Mouse (Mus musculus) skeletal muscle tissue, adult 2 months (tissue): ENCODE results near the gene Gldc.

ENCODE experiments used
- DNase-seq: peaks from one replicate; pipeline ENCODE4 v3.0.0-alpha.2; 2012; ENCODE audit warnings: low read depth, low spot score

The Gldc gene

DNA sequence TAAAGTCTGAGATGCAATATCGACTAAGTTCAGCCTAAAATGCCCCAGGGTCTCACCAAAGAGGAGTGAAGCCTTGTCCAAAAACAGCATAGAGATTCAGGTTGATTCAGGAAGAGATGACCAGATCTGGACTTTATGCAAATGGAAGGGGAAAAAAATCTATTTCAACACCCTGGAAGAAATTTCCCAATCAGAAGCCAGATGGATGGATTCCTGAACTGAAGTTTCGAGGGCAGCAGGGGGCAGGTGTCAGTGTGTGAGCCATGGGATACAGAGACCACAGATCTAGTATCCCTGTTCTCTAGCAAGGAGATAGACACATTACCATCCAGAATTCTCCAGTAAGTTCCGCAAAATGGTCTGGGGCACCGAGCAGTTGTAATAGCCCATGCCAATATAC lies 17.0 kb downstream of the Gldc start:
- DNase-seq: no peak

GRCm38 (mm10) chr19:30157031-30157687 lies 18.1 kb downstream of the Gldc start:
- DNase-seq: no peak

DNA sequence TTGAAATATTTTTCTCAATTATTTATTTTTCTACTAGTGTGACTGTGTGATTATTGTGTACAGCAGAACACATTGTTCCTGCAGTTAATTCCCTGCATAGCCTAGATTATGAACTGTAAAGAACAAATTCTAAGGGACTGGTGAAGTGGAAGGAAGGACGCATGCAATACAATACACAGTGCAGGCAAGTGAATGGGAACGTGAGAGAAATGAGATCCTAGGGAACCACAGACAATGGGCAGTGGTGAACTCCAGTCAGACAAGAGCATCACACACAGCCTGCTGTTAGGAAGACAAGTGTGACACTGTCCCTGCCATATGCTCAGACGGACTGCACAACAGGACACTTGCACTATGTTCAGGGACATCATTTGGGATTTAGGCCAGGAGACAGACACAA lies 21.5 kb downstream of the Gldc start:
- DNase-seq: no peak

GRCm38 (mm10) chr19:30151290-30151689 lies 23.9 kb downstream of the Gldc start:
- DNase-seq: peak; percentile 5

DNA sequence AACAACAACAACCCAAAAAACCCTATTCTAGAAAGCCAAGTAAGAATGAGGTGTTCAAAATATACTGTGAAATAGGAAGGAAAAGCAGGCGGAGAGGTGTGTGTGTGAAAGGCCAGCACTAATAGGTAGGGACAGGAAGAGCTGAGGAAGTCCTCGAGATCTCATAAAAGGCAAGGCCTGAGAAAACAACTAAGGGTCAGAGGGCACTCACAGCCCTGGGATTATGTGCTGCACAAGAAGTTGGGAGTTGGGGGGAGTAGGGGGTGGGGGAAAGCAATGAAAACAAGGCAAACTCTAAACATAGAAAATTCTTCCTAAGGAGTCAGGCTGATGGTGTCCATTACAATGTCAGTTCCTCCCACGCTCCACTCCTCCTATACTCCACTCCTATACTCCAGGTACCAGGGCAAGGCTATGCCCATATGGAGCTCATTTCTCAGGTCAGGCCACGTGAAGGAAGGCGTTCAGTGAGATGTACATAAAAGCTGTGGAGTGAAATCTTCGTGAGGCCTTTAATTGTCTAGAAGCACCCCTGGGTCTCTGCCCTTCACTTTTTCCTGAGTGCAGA lies 25.9 kb downstream of the Gldc start:
- DNase-seq: no peak

DNA sequence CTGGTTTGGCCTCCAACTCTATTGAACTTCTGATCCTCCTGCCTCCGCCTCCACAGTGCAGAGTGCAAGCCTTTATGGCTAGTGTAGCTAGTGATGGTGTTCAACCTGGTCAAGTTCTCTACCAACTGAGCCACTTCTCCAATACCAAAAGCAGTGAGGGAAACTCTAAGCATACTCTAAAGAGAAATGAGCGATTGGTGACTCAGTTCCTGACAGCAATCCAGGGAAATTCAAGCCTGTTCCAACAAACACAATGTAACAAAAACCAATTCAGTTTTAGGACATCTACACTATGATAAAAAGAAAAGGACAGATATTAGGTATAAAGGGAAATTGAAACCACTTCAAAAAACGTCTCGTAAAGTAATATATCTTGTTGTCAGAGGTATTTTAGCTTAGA lies 27.9 kb downstream of the Gldc start:
- no peak for DNase-seq

DNA sequence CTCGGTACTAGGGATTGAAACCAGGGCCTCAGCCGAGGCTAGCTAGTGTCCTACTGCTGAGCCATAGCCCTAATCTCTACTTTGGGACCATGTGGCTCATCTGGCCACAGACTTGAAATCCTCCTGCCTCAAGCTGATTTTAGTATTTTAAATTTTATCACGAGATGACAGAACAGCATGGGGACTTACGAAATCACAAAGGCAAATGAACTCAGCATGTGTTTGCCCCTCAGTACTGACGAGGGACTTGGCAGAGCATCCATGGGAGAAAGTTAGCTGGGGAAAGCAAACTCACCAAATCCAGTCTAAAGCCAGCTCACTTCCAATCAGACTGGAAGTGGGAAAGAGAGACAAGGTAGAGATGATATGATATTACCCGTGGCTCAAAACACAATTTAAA lies 28.5 kb downstream of the Gldc start:
- DNase-seq: peak; percentile 8

GRCm38 (mm10) chr19:30145106-30145505 lies 30.1 kb downstream of the Gldc start:
- no peak for DNase-seq

DNA sequence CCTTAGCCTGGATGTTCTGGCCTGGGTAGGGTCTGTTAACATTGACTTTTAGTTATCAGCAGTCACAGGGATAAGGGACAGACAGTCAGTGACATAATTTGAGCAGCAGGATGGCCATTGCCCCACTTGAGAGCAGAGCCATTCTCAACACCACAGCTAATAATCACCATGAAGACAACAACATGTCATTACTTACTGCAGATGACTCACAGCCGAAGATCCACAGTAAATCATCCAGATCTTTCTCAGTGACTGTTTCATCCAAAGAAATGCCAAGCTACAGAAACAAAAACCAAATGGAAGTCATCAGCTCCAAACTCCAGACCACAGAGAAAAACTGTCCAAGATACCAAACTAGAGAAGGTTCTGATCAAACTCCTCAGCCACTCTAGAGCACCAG lies 38.9 kb downstream of the Gldc start:
- DNase-seq: no peak

- DNase-seq: no peak
Observed at GRCm38 (mm10) chr19:30128177-30128576, 47.1 kb downstream of the Gldc start.

DNA sequence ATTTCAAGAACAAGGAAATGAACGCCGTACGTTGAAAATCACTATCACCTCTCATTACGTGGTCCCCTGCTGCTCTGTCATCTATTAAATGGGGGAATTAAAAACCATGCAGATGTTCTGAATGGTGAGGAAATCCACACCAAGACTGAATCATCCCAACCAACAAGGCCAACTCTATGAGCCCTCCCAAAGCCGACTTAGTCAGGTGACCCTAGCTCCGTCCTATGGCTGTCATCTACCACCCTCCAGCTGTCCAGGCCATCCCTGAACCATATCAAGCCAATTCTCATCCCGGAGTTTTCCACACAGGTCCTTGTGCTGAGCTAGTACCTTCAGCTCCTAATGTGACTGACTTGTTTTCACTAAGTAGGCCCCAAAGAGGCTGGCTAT lies 49.6 kb downstream of the Gldc start:
- DNase-seq: no peak

GRCm38 (mm10) chr19:30124999-30125669 lies 50.1 kb downstream of the Gldc start:
- DNase-seq: no peak

DNA sequence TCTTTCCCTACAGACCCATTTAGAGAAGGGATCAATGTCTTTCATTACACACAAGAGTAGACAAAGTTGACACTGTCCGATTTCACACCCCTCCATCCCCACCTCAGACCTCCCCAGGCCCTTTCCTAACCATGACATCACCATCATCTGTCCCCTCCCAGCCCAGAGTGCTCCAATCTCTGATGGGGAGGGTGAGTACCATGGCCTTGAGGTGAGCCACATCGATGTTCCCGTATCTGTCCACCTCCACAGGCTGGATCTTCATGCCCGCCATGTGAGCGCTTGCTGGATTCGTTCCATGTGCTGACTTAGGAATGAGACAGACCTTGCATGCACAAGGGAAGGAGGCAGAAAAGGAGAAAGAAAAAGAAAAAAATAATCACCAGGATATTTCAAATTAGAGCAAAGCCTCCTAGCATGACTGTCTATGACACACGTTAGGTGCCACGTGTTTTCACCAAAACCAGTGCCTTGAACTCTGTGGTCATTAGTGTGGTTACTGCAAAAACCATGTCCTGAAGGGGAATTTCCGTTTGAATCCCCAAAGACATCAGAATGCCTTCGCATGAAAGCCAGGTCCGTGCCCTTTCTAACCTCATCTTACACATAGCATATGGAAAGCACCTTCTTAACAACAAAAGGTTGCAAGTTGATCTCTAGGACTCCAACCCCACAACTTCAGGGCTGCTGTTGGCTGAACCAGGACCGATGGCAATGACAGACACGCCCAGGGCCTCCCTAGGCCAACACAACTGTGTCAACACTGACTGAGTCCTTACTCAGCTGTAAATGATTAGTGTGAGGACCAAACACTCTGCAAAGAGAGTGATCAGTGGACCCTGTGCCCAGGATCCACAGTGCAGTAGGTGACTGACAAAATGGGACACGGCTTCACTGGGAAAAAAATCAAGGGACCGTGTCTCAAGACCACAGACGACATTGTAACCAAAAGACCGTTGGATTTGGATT lies 56.6 kb downstream of the Gldc start:
- no peak for DNase-seq

GRCm38 (mm10) chr19:30117775-30118174 lies 57.5 kb downstream of the Gldc start:
- no peak for DNase-seq

- DNase-seq: no peak
Observed at GRCm38 (mm10) chr19:30117241-30117640, 58.0 kb downstream of the Gldc start.

DNA sequence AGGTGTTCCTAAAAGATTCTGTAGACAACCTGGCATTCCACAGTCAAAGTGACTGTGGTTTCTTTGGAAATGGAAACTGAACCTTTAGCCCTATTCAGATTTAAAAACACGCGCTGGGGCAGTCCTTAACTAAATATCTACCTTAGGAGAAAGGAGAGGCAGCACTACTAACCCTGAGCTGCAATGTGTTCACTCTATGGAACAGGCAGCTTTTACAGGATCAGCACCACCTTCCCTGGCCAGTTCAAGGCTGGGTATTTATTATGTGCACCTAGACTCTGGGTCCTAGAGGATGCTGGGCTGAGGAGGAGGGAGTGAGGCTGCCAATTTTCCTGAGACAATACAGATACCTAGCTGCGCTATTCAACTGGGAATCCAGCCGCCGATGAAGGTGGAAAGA lies 59.6 kb downstream of the Gldc start:
- no peak for DNase-seq

DNA sequence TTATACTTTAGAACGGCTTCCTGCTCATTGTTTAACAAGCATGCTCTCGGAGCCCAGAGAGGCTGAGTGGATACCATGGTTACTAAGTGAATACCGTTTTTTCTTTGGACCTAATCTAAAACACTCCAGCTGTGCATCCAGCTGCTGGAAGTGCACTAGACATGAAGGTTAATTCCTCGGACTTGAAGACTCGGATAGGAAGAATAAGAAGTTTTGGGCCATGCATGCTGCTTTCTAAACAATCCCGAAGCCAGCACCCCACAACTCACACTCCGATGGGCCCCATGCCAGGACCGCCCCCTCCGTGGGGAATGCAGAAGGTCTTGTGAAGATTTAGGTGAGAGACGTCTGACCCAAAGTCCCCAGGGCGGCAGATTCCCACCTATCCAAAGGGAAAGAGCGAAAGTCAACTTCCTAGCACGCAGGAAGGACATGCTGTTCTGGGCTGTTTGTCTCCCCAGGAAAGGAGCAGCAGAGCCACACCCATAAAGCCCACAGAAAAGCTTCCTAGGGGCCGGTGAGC lies 60.2 kb downstream of the Gldc start:
- no peak for DNase-seq

DNA sequence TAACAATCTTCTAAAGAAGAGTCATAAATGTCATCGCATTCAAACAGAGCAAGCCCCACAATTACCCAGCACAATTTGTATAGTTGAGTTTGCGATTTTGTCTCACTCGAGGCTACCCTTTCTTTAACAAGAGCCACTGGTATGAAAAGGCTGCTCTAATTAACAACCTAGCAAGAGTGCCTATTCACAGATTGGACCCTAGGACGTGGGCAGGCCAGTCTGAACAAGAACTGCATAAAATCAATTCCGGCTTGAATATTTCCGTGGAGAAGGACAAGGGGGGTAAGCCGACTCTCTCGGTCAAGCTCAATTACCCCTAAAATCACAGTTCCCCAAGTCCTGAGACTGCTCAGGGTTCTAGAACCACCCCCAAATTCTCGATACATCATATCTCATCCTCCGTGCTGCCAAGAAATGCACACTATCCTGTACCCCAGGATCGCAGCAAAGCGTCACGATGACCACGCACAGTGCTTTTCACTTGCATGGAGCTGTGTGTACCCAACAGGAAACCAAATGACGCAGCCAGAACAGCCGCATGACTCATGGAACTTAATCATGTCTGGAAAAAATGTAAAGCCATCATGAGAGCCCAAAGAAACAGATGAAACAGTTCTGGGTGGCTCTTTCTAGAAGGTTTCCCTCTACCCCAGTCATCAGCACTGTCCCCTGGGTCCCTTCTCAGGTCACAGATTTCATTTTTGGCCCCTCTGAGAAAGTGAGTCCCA lies 62.1 kb downstream of the Gldc start:
- no peak for DNase-seq

- DNase-seq: no peak
Observed at GRCm38 (mm10) chr19:30111421-30111820, 63.8 kb downstream of the Gldc start.

DNA sequence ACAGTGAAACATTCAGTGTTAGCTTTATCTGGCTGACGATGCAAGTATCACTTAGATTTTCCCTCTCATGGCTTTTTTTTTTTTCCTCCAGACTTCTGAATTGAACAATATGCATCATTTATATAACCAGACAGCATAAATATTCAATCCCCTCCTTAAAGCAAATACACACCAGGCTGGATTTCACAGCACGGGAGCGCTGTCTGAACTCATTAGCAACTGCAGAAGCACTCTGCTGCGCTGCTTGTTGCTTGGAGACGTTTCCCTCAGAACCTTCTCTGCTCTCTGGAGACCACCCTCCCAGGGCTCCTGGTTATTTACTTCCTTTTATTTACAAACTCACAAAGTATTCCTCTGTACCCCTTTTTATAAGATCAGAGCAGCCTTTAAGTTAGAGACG lies 66.1 kb downstream of the Gldc start:
- no peak for DNase-seq

DNA sequence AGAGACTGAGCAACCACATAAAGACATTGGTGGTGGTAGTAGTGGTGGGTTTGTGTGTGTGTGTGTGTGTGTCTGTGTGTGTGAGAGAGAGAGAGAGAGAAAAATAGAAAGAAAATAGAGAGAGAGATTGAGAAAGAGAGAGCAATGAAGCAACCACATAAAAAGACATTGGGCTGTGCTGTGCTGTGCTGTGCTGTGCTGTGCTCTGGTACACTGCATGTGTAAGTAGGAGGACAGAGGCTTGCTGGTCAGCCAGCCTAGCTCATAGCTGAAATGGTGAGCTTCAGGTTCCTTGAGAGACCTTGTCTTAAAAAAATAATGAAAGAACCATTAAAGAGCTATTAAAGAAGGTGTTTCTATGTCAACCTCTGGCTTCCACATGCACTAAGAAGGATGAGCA lies 66.6 kb downstream of the Gldc start:
- DNase-seq: no peak
